Mouse (Mus musculus) limb, embryonic 14.5 days (tissue): ENCODE measurements around the gene Tubgcp4. TPM values are rescaled to one million over a fixed set of nuclear protein-coding genes. Genes with fewer than 3 reads are reported as not detected.

Experiments used
- ATAC-seq: fragments of 200-750 bp; cut with Nextera tagmentation; 2 replicates; pipeline ENCODE4 v1.8.0; 2017; ENCODE audit warnings: low read depth, moderate number of reproducible peaks, moderate TSS enrichment; ENCODE audit not compliant: low FRiP score
- DNase-seq: peaks from one replicate; pipeline ENCODE4 v3.0.0-alpha.2; 2015; ENCODE audit warnings: low spot score
- H3K27ac ChIP-seq: fragments of 300-500 bp; sonication (generic); replicated peaks from 2 replicates; pipeline ENCODE4 v1.5.1; 2014; ENCODE audit warnings: low read depth, mild to moderate bottlenecking, low read length, moderate library complexity, mixed read lengths
- H3K27me3 ChIP-seq: fragments of 300-500 bp; sonication (generic); 2 replicates; pipeline ENCODE4 v1.6.1; 2014; ENCODE audit warnings: low read length, mixed read lengths; ENCODE audit not compliant: control insufficient read depth, insufficient read depth
- H3K36me3 ChIP-seq: fragments of 300-500 bp; sonication (generic); 2 replicates; pipeline ENCODE4 v1.6.1; 2014; ENCODE audit warnings: mild to moderate bottlenecking, low read length, moderate library complexity, mixed read lengths; ENCODE audit not compliant: control insufficient read depth, insufficient read depth
- H3K4me1 ChIP-seq: fragments of 300-500 bp; sonication (generic); 2 replicates; pipeline ENCODE4 v1.6.1; 2014; ENCODE audit warnings: antibody characterized with exemption, low read length, mixed read lengths; ENCODE audit not compliant: control insufficient read depth, insufficient read depth
- H3K4me2 ChIP-seq: fragments of 300-500 bp; sonication (generic); replicated peaks from 2 replicates; pipeline ENCODE4 v1.6.1; 2014; ENCODE audit warnings: low read depth, mild to moderate bottlenecking, low read length, moderate library complexity; ENCODE audit not compliant: severe bottlenecking
- H3K4me3 ChIP-seq: fragments of 300-500 bp; sonication (generic); replicated peaks from 2 replicates; pipeline ENCODE4 v1.5.1; 2014; ENCODE audit warnings: low read length
- H3K9ac ChIP-seq: fragments of 300-500 bp; sonication (generic); 2 replicates; pipeline ENCODE4 v1.6.1; 2014; ENCODE audit warnings: mild to moderate bottlenecking, low read depth, low read length, moderate library complexity; ENCODE audit not compliant: severe bottlenecking
- H3K9me3 ChIP-seq: fragments of 300-500 bp; sonication (generic); 2 replicates; pipeline ENCODE4 v1.6.1; 2016; ENCODE audit warnings: low read length; ENCODE audit not compliant: control insufficient read depth
- POLR2A ChIP-seq: fragments of 200-500 bp; IDR thresholded peaks from 2 replicates; pipeline ENCODE4 v1.8.0; 2012; ENCODE audit warnings: inconsistent platforms, mild to moderate bottlenecking, moderate library complexity, borderline replicate concordance; ENCODE audit not compliant: insufficient read depth, insufficient read length; ENCODE audit errors: extremely low read depth
- WGBS: fragments of 180-500 bp; shearing (Covaris S2); extraction: QIAGEN DNeasy Blood & Tissue Kit; methylation state at CpG from one replicate; pipeline ENCODE4 v1.1.7; 2014; 5-methylcytosine and 5-hydroxymethylcytosine counted together
- polyA plus RNA-seq, 2 experiments: library from polyadenylated mRNA; depleted of rRNA in 1 of 2; stranded (reverse) in 1 of 2; unstranded in 1 of 2; fragments of >200 nt; fragmentation: Nextera tagmentation in 1 of 2; extraction: Ambion mirVana in 1 of 2; gene quantifications; 2 replicates each; pipeline versions ENCODE4 v1.2.1 to v1.2.3; 2012 to 2014

Tubgcp4 gene
- polyA plus RNA-seq, 2 experiments: 47.9 to 53.6 TPM

- TF ChIP-seq POLR2A: no peak
- H3K9ac ChIP-seq: no peak overlapping the region
- DNase-seq: no peak
- no peaks in the 10 kb centered on the region for H3K4me1 ChIP-seq
- no peaks in the 10 kb centered on the region for H3K9me3 ChIP-seq
- H3K4me2 ChIP-seq: no peak overlapping the region
- no peaks in the 10 kb centered on the region for H3K27me3 ChIP-seq
- WGBS: 93% methylated on average over 17 of the region's 17 CpGs
- peaks cover 91% of the 10 kb centered on the region for H3K36me3 ChIP-seq
- H3K27ac ChIP-seq: no peak overlapping the region
- no peak overlapping the region for H3K4me3 ChIP-seq
- ATAC-seq: no peak
Measured at GRCm38 (mm10) chr2:121204276-121204675, 33.8 kb downstream of the Tubgcp4 start.

- WGBS: 90% methylated on average over 3 of the region's 3 CpGs
- H3K36me3 ChIP-seq: peaks cover 97% of the 10 kb centered on the region
Measured at GRCm38 (mm10) chr2:121206541-121206940, 36.1 kb downstream of the Tubgcp4 start.

GRCm38 (mm10) chr2:121214491-121214890 lies 44.0 kb downstream of the Tubgcp4 start:
- Histone ChIP-seq H3K9me3 (no peaks in the 10 kb centered on the region), H3K4me2 (no peak overlapping the region), H3K36me3 (peaks cover 90% of the 10 kb centered on the region), H3K27me3 (no peaks in the 10 kb centered on the region), H3K9ac (no peak overlapping the region), H3K27ac (no peak overlapping the region), H3K4me3 (no peak overlapping the region), H3K4me1 (no peaks in the 10 kb centered on the region)
- ATAC-seq (no peak), DNase-seq (no peak)
- WGBS: 78% methylated on average over 3 of the region's 3 CpGs
- no peak for TF ChIP-seq POLR2A

More at GRCm38 (mm10) chr2:121206541-121206940, 36.1 kb downstream of the Tubgcp4 start:
- no peak overlapping the region for H3K9ac ChIP-seq
- H3K9me3 ChIP-seq: no peaks in the 10 kb centered on the region
- no peak overlapping the region for H3K4me2 ChIP-seq
- no peaks in the 10 kb centered on the region for H3K27me3 ChIP-seq
- ATAC-seq (no peak), DNase-seq (no peak)
- no peak overlapping the region for H3K4me3 ChIP-seq
- no peak for TF ChIP-seq POLR2A
- no peaks in the 10 kb centered on the region for H3K4me1 ChIP-seq
- H3K27ac ChIP-seq: no peak overlapping the region

GRCm38 (mm10) chr2:121219177-121219576 lies 48.7 kb downstream of the Tubgcp4 start:
- Histone ChIP-seq H3K9ac (no peak overlapping the region), H3K4me2 (no peak overlapping the region), H3K4me1 (no peaks in the 10 kb centered on the region), H3K36me3 (peaks cover 94% of the 10 kb centered on the region), H3K9me3 (no peaks in the 10 kb centered on the region), H3K27me3 (no peaks in the 10 kb centered on the region), H3K27ac (no peak overlapping the region), H3K4me3 (no peak overlapping the region)
- no peak for TF ChIP-seq POLR2A
- DNase-seq (no peak), ATAC-seq (no peak)

GRCm38 (mm10) chr2:121219994-121220393 lies 49.5 kb downstream of the Tubgcp4 start:
- Histone ChIP-seq H3K27me3 (no peaks in the 10 kb centered on the region), H3K4me3 (no peak overlapping the region), H3K9ac (no peak overlapping the region), H3K4me1 (no peaks in the 10 kb centered on the region), H3K27ac (no peak overlapping the region), H3K36me3 (peaks cover 94% of the 10 kb centered on the region), H3K9me3 (no peaks in the 10 kb centered on the region), H3K4me2 (no peak overlapping the region)
- no peak for TF ChIP-seq POLR2A
- DNase-seq (no peak), ATAC-seq (no peak)

- no peaks in the 10 kb centered on the region for H3K9me3 ChIP-seq
- H3K4me3 ChIP-seq: no peak overlapping the region
- no peak for ATAC-seq
- no peak for DNase-seq
- TF ChIP-seq POLR2A: no peak
- no peaks in the 10 kb centered on the region for H3K27me3 ChIP-seq
- H3K36me3 ChIP-seq: peaks cover 96% of the 10 kb centered on the region
- no peak overlapping the region for H3K4me2 ChIP-seq
- H3K9ac ChIP-seq: no peak overlapping the region
- 91% methylated on average over 2 of the region's 2 CpGs for WGBS
- H3K27ac ChIP-seq: no peak overlapping the region
- H3K4me1 ChIP-seq: no peaks in the 10 kb centered on the region
Measured at GRCm38 (mm10) chr2:121223010-121223409, 52.6 kb downstream of the Tubgcp4 start.
